Mouse (Mus musculus) liver, embryonic 16.5 days (tissue): Measurements from ENCODE around the gene Cd55b. TPM values are rescaled to one million over a fixed set of nuclear protein-coding genes. Genes with fewer than 3 reads are reported as not detected.
A peak's percentile ranks its signal among the peaks of the same experiment; 100 is the strongest.
"Not testable (repeated sequence)": the region's sequence is repeated elsewhere in the genome, so short reads cannot be mapped to it uniquely, and the experiment has no call there.

Source experiments
- ATAC-seq: fragments of 200-750 bp; cut with Nextera tagmentation; 2 replicates; pipeline ENCODE4 v1.8.0; 2017; ENCODE audit warnings: low read depth, mild to moderate bottlenecking, moderate number of reproducible peaks, moderate library complexity
- H3K27ac ChIP-seq: fragments of 300-500 bp; sonication (generic); 2 replicates; pipeline ENCODE4 v1.5.1; 2014; ENCODE audit warnings: mild to moderate bottlenecking, low read length
- H3K27me3 ChIP-seq: fragments of 300-500 bp; sonication (generic); 2 replicates; pipeline ENCODE4 v1.6.1; 2014; ENCODE audit warnings: low read depth, low read length, mixed read lengths; ENCODE audit not compliant: control insufficient read depth, insufficient read depth
- H3K36me3 ChIP-seq: fragments of 300-500 bp; sonication (generic); 2 replicates; pipeline ENCODE4 v1.6.1; 2014; ENCODE audit warnings: mild to moderate bottlenecking; ENCODE audit not compliant: control insufficient read depth, insufficient read depth
- H3K4me1 ChIP-seq: fragments of 300-500 bp; sonication (generic); 2 replicates; pipeline ENCODE4 v1.6.1; 2014; ENCODE audit warnings: low read depth, low read length, mixed read lengths; ENCODE audit not compliant: control insufficient read depth
- H3K4me2 ChIP-seq: fragments of 300-500 bp; sonication (generic); 2 replicates; pipeline ENCODE4 v1.6.1; 2014; ENCODE audit warnings: low read depth, low read length, mixed read lengths
- H3K4me3 ChIP-seq: fragments of 300-500 bp; sonication (generic); 2 replicates; pipeline ENCODE4 v1.5.1; 2014; ENCODE audit warnings: low read depth, mild to moderate bottlenecking, low read length
- H3K9ac ChIP-seq: fragments of 300-500 bp; sonication (generic); 2 replicates; pipeline ENCODE4 v1.6.1; 2014; ENCODE audit warnings: low read depth, low read length
- H3K9me3 ChIP-seq: fragments of 300-500 bp; sonication (generic); replicated peaks from 2 replicates; pipeline ENCODE4 v1.6.1; 2016; ENCODE audit warnings: low read length; ENCODE audit not compliant: control insufficient read depth
- WGBS: fragments of 180-500 bp; shearing (Covaris S2); extraction: QIAGEN DNeasy Blood & Tissue Kit; methylation state at CpG from one replicate; pipeline ENCODE4 v1.1.7; 2014; ENCODE audit not compliant: insufficient replicate concordance; 5-methylcytosine and 5-hydroxymethylcytosine counted together
- polyA plus RNA-seq: library from polyadenylated mRNA; unstranded; fragments of >200 nt; fragmentation: Nextera tagmentation; extraction: Ambion mirVana; gene quantifications from 2 replicates; pipeline ENCODE4 v1.2.1, GENCODE M21; 2015

Cd55b gene
- polyA plus RNA-seq, 1 experiment from 2014 or later = not detected

DNA sequence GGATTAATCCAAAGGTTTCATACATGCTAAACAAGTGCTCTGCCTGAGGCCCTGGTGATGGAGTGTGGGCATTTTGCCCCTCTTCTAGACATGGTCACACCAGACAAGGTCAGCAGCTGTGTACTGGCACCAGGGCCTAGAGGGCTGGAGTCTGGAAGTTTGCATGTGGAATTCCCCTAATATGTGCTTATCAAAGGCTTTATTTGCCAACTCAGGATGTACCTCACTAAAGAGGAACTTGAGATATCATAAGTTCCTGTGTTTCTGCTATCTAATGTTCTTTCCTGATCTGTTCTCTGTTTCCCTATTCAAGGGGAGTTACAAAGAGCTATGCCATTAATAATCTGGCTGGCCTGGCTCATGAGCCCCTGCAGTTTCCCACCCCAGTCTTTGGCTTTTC lies 5.9 kb upstream of the Cd55b start:
- not testable (repeated sequence) for H3K9ac ChIP-seq, H3K27ac ChIP-seq, H3K4me2 ChIP-seq, H3K9me3 ChIP-seq, H3K36me3 ChIP-seq, H3K4me1 ChIP-seq, H3K27me3 ChIP-seq, H3K4me3 ChIP-seq
- ATAC-seq = peak; percentile 43

DNA sequence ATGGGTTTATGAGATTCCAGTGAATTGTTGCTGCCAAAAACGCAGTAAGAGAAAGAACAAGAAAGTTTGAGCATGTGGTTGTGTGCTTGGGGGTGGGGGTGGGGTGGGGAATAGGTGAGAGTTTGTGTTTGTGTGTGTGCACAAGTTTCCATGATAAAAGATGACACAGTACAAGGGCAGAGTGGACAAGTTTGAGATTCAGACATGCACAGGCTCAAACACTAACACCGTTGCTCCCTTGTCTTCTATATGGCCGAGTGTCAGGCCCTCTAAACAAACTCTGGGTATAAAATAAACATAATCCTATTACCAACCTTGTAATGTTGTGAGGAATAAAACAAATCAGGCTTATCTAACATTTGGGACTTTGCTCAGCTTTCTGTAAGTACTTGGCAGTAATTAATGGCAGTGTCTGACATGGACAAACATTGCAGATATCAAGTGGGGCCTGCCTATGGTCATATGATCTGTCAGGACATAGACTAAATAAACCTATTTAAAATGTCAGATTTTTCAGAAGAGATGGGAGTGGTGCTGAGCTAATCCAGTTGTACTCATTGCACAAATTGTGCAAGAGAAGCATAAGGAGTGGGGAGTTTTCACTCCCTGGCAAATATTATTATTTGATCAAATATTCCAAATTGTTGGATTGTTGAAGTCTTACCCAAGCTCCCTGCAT lies 4.5 kb upstream of the Cd55b start:
- H3K27ac ChIP-seq, ATAC-seq, H3K9ac ChIP-seq, H3K4me2 ChIP-seq, H3K27me3 ChIP-seq, H3K9me3 ChIP-seq, H3K4me3 ChIP-seq, H3K4me1 ChIP-seq, H3K36me3 ChIP-seq: not testable (repeated sequence)
- 47% methylated on average over 2 of the region's 3 CpGs for WGBS

DNA sequence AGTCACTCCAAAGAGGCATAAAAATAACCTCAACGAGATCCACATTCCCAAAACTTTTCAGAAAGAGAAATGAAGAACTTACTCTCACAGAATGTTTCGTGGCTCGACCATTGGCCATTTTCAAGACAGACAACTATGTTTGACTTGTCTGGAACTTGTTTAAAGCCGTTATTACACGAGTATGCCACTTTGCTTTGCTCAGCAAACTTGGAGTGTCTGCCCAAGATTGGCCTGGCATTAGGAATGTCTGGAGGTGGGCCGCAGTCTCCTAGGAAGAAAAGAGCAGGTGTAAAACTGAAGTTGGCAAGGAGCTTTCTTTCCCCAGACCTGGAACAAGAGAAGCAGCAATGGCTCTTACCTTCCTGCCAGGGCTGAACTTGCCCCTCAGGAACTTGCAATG lies 776 bp downstream of the Cd55b start:
- not testable (repeated sequence) for H3K9me3 ChIP-seq, H3K27me3 ChIP-seq, ATAC-seq, H3K4me1 ChIP-seq, H3K9ac ChIP-seq, H3K36me3 ChIP-seq, H3K4me3 ChIP-seq, H3K4me2 ChIP-seq, H3K27ac ChIP-seq
- WGBS = no CpG with 5 or more reads among the region's 6 CpGs

GRCm38 (mm10) chr1:130397109-130397508 lies 25.7 kb downstream of the Cd55b start:
- H3K27ac ChIP-seq, ATAC-seq, H3K4me1 ChIP-seq, H3K4me3 ChIP-seq, H3K9me3 ChIP-seq, H3K4me2 ChIP-seq, H3K27me3 ChIP-seq, H3K36me3 ChIP-seq, H3K9ac ChIP-seq: not testable (repeated sequence)

DNA sequence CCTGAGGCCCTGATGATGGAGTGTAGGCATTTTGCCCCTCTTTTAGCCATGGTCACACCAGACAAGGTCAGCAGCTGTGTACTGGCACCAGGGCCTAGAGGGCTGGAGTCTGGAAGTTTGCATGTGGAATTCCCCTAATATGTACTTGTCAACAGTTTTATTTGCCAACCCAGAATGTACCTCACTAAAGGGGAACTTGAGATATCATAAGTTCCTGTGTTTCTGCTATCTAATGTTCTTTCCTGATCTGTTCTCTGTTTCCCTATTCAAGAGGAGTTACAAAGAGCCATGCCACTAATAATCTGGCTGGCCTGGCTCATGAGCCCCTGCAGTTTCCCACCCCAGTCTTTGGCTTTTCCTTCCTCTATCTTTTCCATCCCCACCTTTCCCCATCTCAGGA lies 35.5 kb downstream of the Cd55b start:
- H3K36me3 ChIP-seq, H3K27me3 ChIP-seq, H3K27ac ChIP-seq, H3K4me1 ChIP-seq, H3K9ac ChIP-seq, H3K9me3 ChIP-seq, H3K4me2 ChIP-seq, H3K4me3 ChIP-seq: not testable (repeated sequence)
- 0 out of 2 replicates have a peak, but pooled peaks have one; percentile 9 for ATAC-seq

DNA sequence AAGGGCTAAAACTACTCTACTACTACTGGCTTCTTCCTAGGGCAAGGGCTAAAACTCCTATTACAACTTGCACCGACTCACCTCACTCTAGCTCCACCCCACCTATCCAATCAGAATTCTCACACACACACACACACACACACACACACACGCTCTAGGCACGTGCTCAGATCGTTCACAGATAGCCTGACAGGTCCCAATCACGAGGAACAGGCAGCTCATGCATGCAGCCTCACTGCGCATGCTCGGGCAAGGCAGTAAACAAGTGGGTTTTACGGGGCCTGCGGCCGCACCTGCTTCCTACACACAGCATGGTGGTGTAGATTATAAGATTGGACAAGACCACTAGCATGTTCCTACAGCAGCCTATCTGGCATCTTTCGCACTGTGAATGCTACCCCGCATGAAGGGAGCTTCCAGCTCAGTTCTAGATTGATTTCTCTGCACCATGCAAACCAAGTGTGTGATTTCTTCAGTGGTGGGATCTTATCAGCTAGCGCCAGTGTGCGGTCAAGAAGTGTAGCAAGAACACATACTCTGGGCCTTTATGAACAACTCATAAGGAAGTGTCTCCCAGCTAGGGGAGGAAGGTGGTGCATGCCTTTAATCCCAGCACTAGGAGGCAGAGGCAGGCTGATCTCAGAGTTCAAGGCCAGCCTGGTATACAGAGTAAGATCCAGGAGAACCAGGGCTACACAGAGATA lies 44.9 kb downstream of the Cd55b start:
- peak; percentile 15; the same call in 1 of the 2 replicates for ATAC-seq
- H3K4me3 ChIP-seq = no peak overlapping the region
- peaks cover 20% of the 10 kb centered on the region for H3K4me1 ChIP-seq
- H3K36me3 ChIP-seq = no peaks in the 10 kb centered on the region
- H3K27ac ChIP-seq = no peak overlapping the region
- no peak overlapping the region for H3K4me2 ChIP-seq
- WGBS = 50% methylated on average over 14 of the region's 14 CpGs
- H3K27me3 ChIP-seq = no peaks in the 10 kb centered on the region
- no peak overlapping the region for H3K9ac ChIP-seq
- no peaks in the 10 kb centered on the region for H3K9me3 ChIP-seq

- H3K4me2 ChIP-seq = no peak overlapping the region
- H3K9me3 ChIP-seq = no peaks in the 10 kb centered on the region
- peaks cover 20% of the 10 kb centered on the region for H3K4me1 ChIP-seq
- H3K4me3 ChIP-seq = no peak overlapping the region
- WGBS = 26% methylated on average over 3 of the region's 3 CpGs
- H3K27ac ChIP-seq = 0 out of 2 replicates have a peak overlapping the region, but pooled peaks have one; percentile 20
- no peaks in the 10 kb centered on the region for H3K36me3 ChIP-seq
- peak; percentile 89 for ATAC-seq
- H3K9ac ChIP-seq = no peak overlapping the region
- H3K27me3 ChIP-seq = no peaks in the 10 kb centered on the region
Observed at GRCm38 (mm10) chr1:130374173-130374785, 48.5 kb downstream of the Cd55b start.

DNA sequence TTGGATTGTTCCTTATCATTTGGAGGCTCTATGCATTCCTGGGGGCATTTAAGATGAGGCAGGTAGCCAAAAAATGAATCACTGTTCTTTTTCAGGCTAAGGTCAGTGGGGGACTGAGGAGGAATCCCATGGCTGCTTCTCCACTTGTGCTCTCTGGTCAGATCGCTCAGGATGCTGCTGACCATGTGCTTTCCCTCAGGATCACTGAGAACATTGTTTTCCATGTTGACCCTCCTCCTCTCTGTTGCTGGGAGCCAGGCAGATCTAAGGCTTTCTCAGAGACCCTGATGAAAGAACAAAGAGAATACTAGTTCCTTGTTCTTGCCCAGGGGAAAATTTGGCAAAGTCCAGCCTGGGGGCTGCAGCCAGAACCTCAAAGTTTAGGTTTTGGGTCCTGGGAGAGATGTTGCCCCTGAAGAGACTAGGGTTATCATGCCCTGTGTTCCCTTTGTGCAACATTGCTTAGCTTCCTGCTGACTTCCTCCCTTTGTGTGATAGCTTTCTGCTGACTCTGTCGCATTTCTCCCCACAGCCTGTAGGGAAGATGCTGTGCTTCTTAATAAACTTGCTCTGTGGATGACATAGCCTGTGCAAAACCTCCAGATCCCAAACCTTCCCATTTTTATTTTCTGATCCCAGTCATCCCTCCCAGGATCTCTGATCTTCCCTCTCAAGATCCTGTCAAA lies 49.3 kb downstream of the Cd55b start:
- no peak overlapping the region for H3K9ac ChIP-seq
- H3K27me3 ChIP-seq = no peaks in the 10 kb centered on the region
- H3K36me3 ChIP-seq = no peaks in the 10 kb centered on the region
- H3K4me1 ChIP-seq = peaks cover 20% of the 10 kb centered on the region
- peak; percentile 47; the same call in 1 of the 2 replicates for ATAC-seq
- no peak overlapping the region for H3K4me2 ChIP-seq
- WGBS = 18% methylated on average over 2 of the region's 2 CpGs
- no peak overlapping the region for H3K4me3 ChIP-seq
- no peaks in the 10 kb centered on the region for H3K9me3 ChIP-seq
- H3K27ac ChIP-seq = peak overlapping the region; percentile 21; the same call in 1 of the 2 replicates
